Mouse (Mus musculus) CH12.LX (cell line): ENCODE results near the gene Ercc8. TPM values are rescaled to one million over a fixed set of nuclear protein-coding genes. Genes with fewer than 3 reads are reported as not detected.

ENCODE experiments used
- DNase-seq: peaks from one replicate; pipeline ENCODE4 v3.0.0-alpha.2; 2013; ENCODE audit errors: extremely low read depth
- H3K27ac ChIP-seq: 2 replicates; pipeline ENCODE4 v1.5.1; 2012; ENCODE audit warnings: low read depth, mild to moderate bottlenecking, control low read depth, moderate library complexity; ENCODE audit not compliant: insufficient read depth
- H3K27me3 ChIP-seq: replicated peaks from 2 replicates; pipeline ENCODE3; 2012; ENCODE audit warnings: inconsistent platforms
- H3K36me3 ChIP-seq, 2 experiments: replicated peaks in 1 of 2; 2 replicates each; pipeline versions ENCODE3 to v1.6.1; 2012; ENCODE audit warnings: inconsistent platforms in 1 of 2, low read length in 1 of 2, mild to moderate bottlenecking in 1 of 2, mixed read lengths in 1 of 2, moderate library complexity in 1 of 2; ENCODE audit not compliant: control insufficient read depth in 1 of 2, insufficient read depth in 1 of 2
- H3K4me1 ChIP-seq, 2 experiments: 2 replicates each; pipeline ENCODE4 v1.6.1; 2012; ENCODE audit warnings: inconsistent platforms in 1 of 2, moderate library complexity in 1 of 2; ENCODE audit not compliant: insufficient read depth in 2 of 2, control insufficient read depth in 1 of 2
- H3K4me2 ChIP-seq: 2 replicates; pipeline ENCODE4 v1.6.1; 2012; ENCODE audit warnings: low read depth, mild to moderate bottlenecking, control low read depth; ENCODE audit not compliant: poor library complexity, insufficient read depth, severe bottlenecking
- H3K4me3 ChIP-seq, 3 experiments: fragments of 150-350 bp in 1 of 3; sonication (generic) in 1 of 3; replicated peaks in 1 of 3; 2 replicates each; pipeline versions ENCODE3 to v1.5.1; 2011 to 2012; ENCODE audit warnings: low read depth in 2 of 3, low read length in 2 of 3, mild to moderate bottlenecking in 2 of 3, moderate library complexity in 2 of 3, control low read depth in 1 of 3, improper control_type of control experiment in 1 of 3, inconsistent platforms in 1 of 3, mixed read lengths in 1 of 3; ENCODE audit not compliant: poor library complexity in 1 of 3
- H3K79me2 ChIP-seq: replicated peaks from 2 replicates; pipeline ENCODE4 v1.6.1; 2012; ENCODE audit warnings: mild to moderate bottlenecking, moderate library complexity; ENCODE audit not compliant: control insufficient read depth, poor library complexity, insufficient read depth, severe bottlenecking; ENCODE audit errors: extremely low read depth
- H3K9ac ChIP-seq: 2 replicates; pipeline ENCODE4 v1.6.1; 2012; ENCODE audit warnings: low read depth, mild to moderate bottlenecking, control low read depth, moderate library complexity; ENCODE audit not compliant: insufficient read depth
- H3K9me3 ChIP-seq: replicated peaks from 2 replicates; pipeline ENCODE3; 2012; ENCODE audit warnings: low read length, inconsistent platforms, mixed read lengths
- BHLHE40 ChIP-seq: IDR thresholded peaks from 2 replicates; pipeline ENCODE4 v1.6.1; 2011; ENCODE audit warnings: mild to moderate bottlenecking, low read depth, low read length, improper control_type of control experiment
- CHD2 ChIP-seq: IDR thresholded peaks from 2 replicates; pipeline ENCODE4 v1.6.1; 2011; ENCODE audit warnings: low read length, improper control_type of control experiment
- ELF1 ChIP-seq: IDR thresholded peaks from 2 replicates; pipeline ENCODE4 v1.6.1; 2014; ENCODE audit warnings: low read depth, mild to moderate bottlenecking, inconsistent platforms, low read length, improper control_type of control experiment
- EP300 ChIP-seq: IDR thresholded peaks from 2 replicates; pipeline ENCODE4 v1.6.1; 2011; ENCODE audit warnings: low read length, improper control_type of control experiment
- ETS1 ChIP-seq: conservative IDR thresholded peaks from 2 replicates; pipeline ENCODE4 v1.6.1; 2012; ENCODE audit warnings: low read depth, mild to moderate bottlenecking, inconsistent platforms, low read length, improper control_type of control experiment, moderate library complexity
- GABPA ChIP-seq: IDR thresholded peaks from 2 replicates; pipeline ENCODE4 v1.6.1; 2012; ENCODE audit warnings: low read depth, low read length, improper control_type of control experiment, inconsistent platforms; ENCODE audit not compliant: insufficient replicate concordance
- HCFC1 ChIP-seq: IDR thresholded peaks from 2 replicates; pipeline ENCODE4 v1.6.1; 2012; ENCODE audit warnings: low read depth, mild to moderate bottlenecking, inconsistent platforms, low read length, improper control_type of control experiment
- JUND ChIP-seq: conservative IDR thresholded peaks from 2 replicates; pipeline ENCODE4 v1.6.1; 2011; ENCODE audit warnings: low read depth, low read length, improper control_type of control experiment
- KAT2A ChIP-seq: IDR thresholded peaks from 2 replicates; pipeline ENCODE4 v1.6.1; 2012; ENCODE audit warnings: low read length, improper control_type of control experiment, inconsistent platforms; ENCODE audit not compliant: insufficient replicate concordance
- MAFK ChIP-seq: IDR thresholded peaks from 2 replicates; pipeline ENCODE4 v1.6.1; 2011; ENCODE audit warnings: low read length, improper control_type of control experiment; ENCODE audit not compliant: insufficient replicate concordance
- MAX ChIP-seq: IDR thresholded peaks from 2 replicates; pipeline ENCODE4 v1.6.1; 2011; ENCODE audit warnings: low read length, improper control_type of control experiment
- MXI1 ChIP-seq: IDR thresholded peaks from 2 replicates; pipeline ENCODE4 v1.6.1; 2011; ENCODE audit warnings: mild to moderate bottlenecking, low read depth, low read length, improper control_type of control experiment
- NELFE ChIP-seq: IDR thresholded peaks from 2 replicates; pipeline ENCODE4 v1.6.1; 2011; ENCODE audit warnings: low read depth, low read length, improper control_type of control experiment
- NRF1 ChIP-seq: IDR thresholded peaks from 2 replicates; pipeline ENCODE4 v1.6.1; 2014; ENCODE audit warnings: low read depth, mild to moderate bottlenecking, inconsistent platforms, low read length, improper control_type of control experiment, moderate library complexity
- PAX5 ChIP-seq: IDR thresholded peaks from 2 replicates; pipeline ENCODE4 v1.6.1; 2012; ENCODE audit warnings: low read length, inconsistent platforms, mixed read lengths
- POLR2A ChIP-seq: IDR thresholded peaks from 2 replicates; pipeline ENCODE4 v1.6.1; 2011; ENCODE audit warnings: low read depth, mild to moderate bottlenecking, improper control_type of control experiment, low read length
- POLR2AphosphoS2 ChIP-seq: IDR thresholded peaks from 2 replicates; pipeline ENCODE4 v1.6.1; 2011; ENCODE audit warnings: low read depth, low read length, improper control_type of control experiment
- RAD21 ChIP-seq: IDR thresholded peaks from 2 replicates; pipeline ENCODE4 v1.6.1; 2011; ENCODE audit warnings: low read depth, mild to moderate bottlenecking, low read length, improper control_type of control experiment, moderate library complexity
- SIN3A ChIP-seq: IDR thresholded peaks from 2 replicates; pipeline ENCODE4 v1.6.1; 2012; ENCODE audit warnings: low read length, improper control_type of control experiment, inconsistent platforms
- SMC3 ChIP-seq: IDR thresholded peaks from 2 replicates; pipeline ENCODE4 v1.6.1; 2011; ENCODE audit warnings: low read depth, low read length, improper control_type of control experiment
- TBP ChIP-seq: conservative IDR thresholded peaks from 2 replicates; pipeline ENCODE4 v1.6.1; 2011; ENCODE audit warnings: low read depth, low read length, improper control_type of control experiment
- TCF12 ChIP-seq: IDR thresholded peaks from 2 replicates; pipeline ENCODE4 v1.6.1; 2014; ENCODE audit warnings: low read depth, mild to moderate bottlenecking, inconsistent platforms, low read length, improper control_type of control experiment
- USF1 ChIP-seq: IDR thresholded peaks from 2 replicates; pipeline ENCODE4 v1.6.1; 2014; ENCODE audit warnings: low read depth, mild to moderate bottlenecking, inconsistent platforms, low read length, improper control_type of control experiment
- ZC3H11A ChIP-seq: IDR thresholded peaks from 2 replicates; pipeline ENCODE4 v1.6.1; 2012; ENCODE audit warnings: low read depth, mild to moderate bottlenecking, inconsistent platforms, low read length, improper control_type of control experiment
- ZKSCAN1 ChIP-seq: IDR thresholded peaks from 2 replicates; pipeline ENCODE4 v1.6.1; 2012; ENCODE audit warnings: low read depth, inconsistent platforms, low read length, improper control_type of control experiment, borderline replicate concordance
- ZMIZ1 ChIP-seq: IDR thresholded peaks from 2 replicates; pipeline ENCODE4 v1.6.1; 2012; ENCODE audit warnings: low read depth, mild to moderate bottlenecking, inconsistent platforms, low read length, improper control_type of control experiment
- ZNF384 ChIP-seq: IDR thresholded peaks from 2 replicates; pipeline ENCODE4 v1.6.1; 2012; ENCODE audit warnings: low read depth, low read length, improper control_type of control experiment, inconsistent platforms
- dilution Hi-C: fragments of 300-500 bp; cut with MboI; formaldehyde crosslinking; loops from 2 replicates; pipeline ENCODE4 v1.14.3; 2020; ENCODE audit warnings: low sequenced_read_pairs; ENCODE audit not compliant: extremely low pct_unique_long_range_greater_than_20kb, extremely low pct_ligation_motif_present
- in situ Hi-C: fragments of 300-500 bp; cut with MboI; formaldehyde crosslinking; loops from 3 replicates; pipeline ENCODE4 v1.14.3; 2019; ENCODE audit warnings: low sequenced_read_pairs, low pct_ligation_motif_present, low pct_unique_long_range_greater_than_20kb, mixed read lengths
- polyA plus RNA-seq: library from polyadenylated mRNA; unstranded; fragments of >175 nt; gene quantifications from 2 replicates; pipeline ENCODE4 v1.2.1, GENCODE M21; 2012; ENCODE audit warnings: low read depth; ENCODE audit not compliant: insufficient read length
- total RNA-seq, 2 experiments: library from RNA; depleted of rRNA; stranded (reverse); fragments of 300-350 nt in 1 of 2; fragments of >200 nt in 1 of 2; gene quantifications; 2 replicates each; pipeline ENCODE4 v1.2.3; 2012 to 2014

Gene Ercc8
- total and polyA plus RNA-seq, 3 experiments = 20.0 to 29.4 (median 20.7) TPM

DNA sequence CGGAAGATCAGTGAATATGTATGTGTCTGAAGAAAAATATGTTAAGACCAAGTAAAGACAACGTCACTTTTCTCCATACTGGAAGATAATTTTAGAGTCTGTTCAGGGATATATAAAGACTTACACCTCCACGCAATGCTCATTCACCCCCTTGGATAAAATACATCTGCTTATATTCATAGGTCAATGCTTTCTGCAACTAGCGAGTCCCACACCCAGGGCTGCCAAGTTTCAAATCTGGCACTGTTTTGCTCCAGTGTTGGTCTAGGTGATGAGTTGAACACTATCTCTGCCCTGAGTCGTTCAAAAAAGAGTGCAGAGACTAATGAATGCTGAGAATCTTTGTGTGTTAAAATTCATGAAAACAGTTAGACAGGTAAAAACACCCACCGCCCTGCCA is 47.6 kb upstream of the Ercc8 start:
- in situ Hi-C loops = no loop called here
- H3K4me1 ChIP-seq = peaks cover 0 to 5% of the 10 kb centered on the region in 2 experiments; a peak in 1 of 4 replicates
- H3K27ac ChIP-seq = no peak overlapping the region
- DNase-seq = no peak
- peaks cover 0 to 14% of the 10 kb centered on the region in 2 experiments for H3K36me3 ChIP-seq
- H3K9me3 ChIP-seq = no peaks in the 10 kb centered on the region
- no peaks in the 10 kb centered on the region for H3K27me3 ChIP-seq
- no peaks in the 10 kb centered on the region for H3K79me2 ChIP-seq
- no peak overlapping the region for H3K4me2 ChIP-seq
- TF ChIP-seq ELF1 = no peak
- TF ChIP-seq SMC3 = no peak
- no peak for TF ChIP-seq GABPA
- no peak for TF ChIP-seq TBP
- TF ChIP-seq ZKSCAN1 = no peak
- no peak for TF ChIP-seq MAFK
- no peak for TF ChIP-seq SIN3A
- no peak for TF ChIP-seq NELFE
- no peak for TF ChIP-seq TCF12
- TF ChIP-seq ETS1 = no peak
- TF ChIP-seq ZC3H11A = no peak
- TF ChIP-seq MXI1 = no peak
- H3K9ac ChIP-seq = no peak overlapping the region
- no peak overlapping the region for H3K4me3 ChIP-seq
- dilution Hi-C loops = no loop called here

DNA sequence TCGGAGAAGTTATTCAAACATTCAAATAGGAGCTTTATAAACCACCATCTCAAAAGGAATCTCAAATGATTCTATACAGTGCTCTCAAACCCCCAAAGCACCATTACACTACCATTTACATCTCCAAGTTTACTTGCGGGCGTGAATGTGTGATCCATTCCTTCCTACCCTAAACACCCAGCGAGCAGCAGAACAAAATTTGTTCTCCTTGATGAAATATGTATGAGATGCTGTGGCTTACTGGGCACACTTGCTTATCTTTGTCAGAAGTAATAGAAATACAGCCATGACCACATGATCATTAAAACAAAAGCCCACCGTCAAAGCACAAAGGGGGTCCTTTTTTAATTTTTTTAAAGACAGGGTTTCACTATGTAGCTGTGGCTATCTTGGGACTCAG is 45.0 kb upstream of the Ercc8 start:
- H3K9ac ChIP-seq = no peak overlapping the region
- no peak overlapping the region for H3K27ac ChIP-seq
- H3K27me3 ChIP-seq = no peaks in the 10 kb centered on the region
- no peak overlapping the region for H3K4me2 ChIP-seq
- peaks cover 0 to 17% of the 10 kb centered on the region in 2 experiments for H3K36me3 ChIP-seq
- no peak overlapping the region for H3K4me3 ChIP-seq
- no peaks in the 10 kb centered on the region for H3K79me2 ChIP-seq
- no peaks in the 10 kb centered on the region for H3K9me3 ChIP-seq
- no peak for DNase-seq
- in situ Hi-C loops = no loop called here
- dilution Hi-C loops = no loop called here
- TF ChIP-seq KAT2A = no peak
- peaks cover 0 to 5% of the 10 kb centered on the region in 2 experiments; a peak in 1 of 4 replicates for H3K4me1 ChIP-seq

DNA sequence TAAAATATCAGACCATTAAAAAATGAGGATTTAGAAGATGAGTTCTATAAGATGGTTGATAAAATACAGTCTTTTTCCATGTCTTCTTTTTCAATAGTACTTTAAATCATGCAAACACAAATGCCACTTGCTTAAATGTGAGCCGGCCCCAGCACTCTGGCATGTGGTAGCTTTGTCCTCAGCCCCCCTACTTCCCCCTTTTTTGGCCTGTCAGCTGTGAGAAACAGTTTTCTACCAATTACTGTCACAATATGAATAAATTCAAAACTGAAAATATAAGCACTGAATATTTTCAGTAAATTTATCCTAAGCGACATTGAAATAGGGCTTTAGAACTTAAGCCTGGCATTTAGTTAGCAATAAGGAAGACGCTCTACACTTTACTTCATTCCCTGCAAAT is 44.3 kb upstream of the Ercc8 start:
- peaks cover 0 to 17% of the 10 kb centered on the region in 2 experiments for H3K36me3 ChIP-seq
- H3K27ac ChIP-seq = no peak overlapping the region
- no peak overlapping the region for H3K4me3 ChIP-seq
- no peak for DNase-seq
- no peaks in the 10 kb centered on the region for H3K79me2 ChIP-seq
- no peaks in the 10 kb centered on the region for H3K9me3 ChIP-seq
- H3K4me1 ChIP-seq = peaks cover 0 to 5% of the 10 kb centered on the region in 2 experiments; a peak in 1 of 4 replicates
- no peak overlapping the region for H3K4me2 ChIP-seq
- TF ChIP-seq CHD2 = no peak
- TF ChIP-seq RAD21 = no peak
- TF ChIP-seq JUND = no peak
- no peak for TF ChIP-seq POLR2AphosphoS2
- no peak for TF ChIP-seq HCFC1
- TF ChIP-seq ETS1 = no peak
- no peak for TF ChIP-seq ZNF384
- no peak for TF ChIP-seq NELFE
- TF ChIP-seq BHLHE40 = no peak
- no peak for TF ChIP-seq PAX5
- no peak for TF ChIP-seq NRF1
- no peak for TF ChIP-seq USF1
- TF ChIP-seq SIN3A = no peak
- TF ChIP-seq MAX = no peak
- TF ChIP-seq ZMIZ1 = no peak
- TF ChIP-seq TCF12 = no peak
- TF ChIP-seq EP300 = no peak
- TF ChIP-seq POLR2A = no peak
- TF ChIP-seq, all 38 proteins: peak for 0
- in situ Hi-C loops (no loop called here), dilution Hi-C loops (no loop called here)
- Histone ChIP-seq H3K9ac (no peak overlapping the region), H3K27me3 (no peaks in the 10 kb centered on the region)
